Comparison of ENCODE assay signal across 19 mouse cellular contexts in the genomic region with DNA sequence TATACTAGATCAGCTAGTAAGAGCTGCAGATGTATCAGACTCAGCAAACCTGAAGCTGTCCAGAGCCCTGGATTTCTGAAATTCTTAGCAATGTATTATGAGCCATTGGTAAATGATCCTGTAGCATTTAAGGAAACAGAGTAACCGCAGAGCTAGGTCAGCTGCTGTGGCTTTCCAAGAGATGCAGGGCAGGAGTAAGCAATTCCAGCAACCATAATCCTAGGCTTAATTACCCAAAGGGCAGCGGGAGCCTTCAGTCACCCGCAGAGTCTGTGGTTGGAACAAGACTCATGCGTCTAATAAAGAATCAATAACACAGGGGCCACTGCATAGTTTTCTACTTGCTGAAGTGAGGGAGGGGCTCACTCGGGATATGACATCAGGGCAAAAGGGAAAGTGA.
DNase-seq lines count a peak whose midpoint lies in the region; ATAC-seq and TF ChIP-seq lines count a peak whose summit lies in the region.
"Had no signal": no experiment of that assay in that cellular context is flagged by ENCODE, and none has a peak within 500 bp of the region (broad histone marks: within the 10 kb centered on the region; RNA-seq: fewer than 3 reads in every experiment).

No protein-coding gene starts in this region.

- no peaks in the 10 kb centered on the region for H3K36me3 ChIP-seq in forebrain, embryonic 11.5 days (ENCODE audit: control insufficient read depth, insufficient read depth, low read length)
- H3K36me3 ChIP-seq in forebrain, embryonic 15.5 days = no peaks in the 10 kb centered on the region
- H3K36me3 ChIP-seq in limb, embryonic 10.5 days = no peaks in the 10 kb centered on the region
- no peaks in the 10 kb centered on the region for H3K36me3 ChIP-seq in myocyte (ENCODE audit: control insufficient read depth, insufficient read depth)
- H3K36me3 ChIP-seq: heart, embryonic 15.5 days; liver, embryonic 12.5 days; midbrain, embryonic 12.5 days had no signal

- no peaks in the 10 kb centered on the region for H3K79me2 ChIP-seq in myocyte (ENCODE audit: control insufficient read depth, insufficient read depth)

- no peak for TF ChIP-seq CTCF in brain, embryonic 14.5 days (IDR thresholded peaks at IDR 0.05; ENCODE audit: borderline replicate concordance, extremely low read depth, insufficient read depth, insufficient read length)

- TF ChIP-seq POLR2A in brain, embryonic 14.5 days (IDR thresholded peaks at IDR 0.05; ENCODE audit: borderline replicate concordance, extremely low read depth, insufficient read depth, insufficient read length, poor library complexity, severe bottlenecking) = no peak
- TF ChIP-seq POLR2A in myocyte (IDR thresholded peaks at IDR 0.05; ENCODE audit: insufficient read length, low read depth) = no peak

- no peak overlapping the region for H3K9ac ChIP-seq in forebrain, embryonic 11.5 days (ENCODE audit: low read length)
- H3K9ac ChIP-seq in forebrain, embryonic 15.5 days (replicated peaks) = no peak overlapping the region
- H3K9ac ChIP-seq: heart, embryonic 15.5 days; liver, embryonic 12.5 days; lung, embryonic 14.5 days; midbrain, embryonic 12.5 days had no signal

- no peaks in the 10 kb centered on the region for H3K9me3 ChIP-seq in forebrain, embryonic 11.5 days (ENCODE audit: control insufficient read depth, low read length)
- no peaks in the 10 kb centered on the region for H3K9me3 ChIP-seq in forebrain, embryonic 15.5 days
- H3K9me3 ChIP-seq in limb, embryonic 10.5 days (replicated peaks) = no peaks in the 10 kb centered on the region
- H3K9me3 ChIP-seq: heart, embryonic 15.5 days; liver, embryonic 12.5 days; midbrain, embryonic 12.5 days had no signal

- H3K4me3 ChIP-seq in forebrain, embryonic 11.5 days (ENCODE audit: low read depth, low read length) = no peak overlapping the region
- no peak overlapping the region for H3K4me3 ChIP-seq in forebrain, embryonic 15.5 days
- no peak overlapping the region for H3K4me3 ChIP-seq in limb, embryonic 10.5 days
- H3K4me3 ChIP-seq in myocyte = no peak overlapping the region
- H3K4me3 ChIP-seq: heart, embryonic 15.5 days; liver, embryonic 12.5 days; midbrain, embryonic 12.5 days had no signal

- no peak overlapping the region for H3ac ChIP-seq in myocyte (ENCODE audit: control insufficient read depth, insufficient read length)

- WGBS in forebrain, embryonic 11.5 days = 29% methylated on average over 5 of the region's 5 CpGs
- 15% methylated on average over 5 of the region's 5 CpGs for WGBS in forebrain, embryonic 15.5 days
- 38% methylated on average over 5 of the region's 5 CpGs for WGBS in limb, embryonic 10.5 days

- no peak overlapping the region for H3K27ac ChIP-seq in forebrain, embryonic 11.5 days (ENCODE audit: low read depth, low read length)
- H3K27ac ChIP-seq in forebrain, embryonic 15.5 days (replicated peaks) = no peak overlapping the region
- H3K27ac ChIP-seq in limb, embryonic 10.5 days = 0 out of 2 replicates have a peak overlapping the region, but pooled peaks have one; percentile 25
- H3K27ac ChIP-seq: heart, embryonic 15.5 days; liver, embryonic 12.5 days; midbrain, embryonic 12.5 days had no signal

- H3K4me1 ChIP-seq in forebrain, embryonic 11.5 days (replicated peaks; ENCODE audit: control insufficient read depth, insufficient read depth, low read length) = 0 out of 2 replicates have a peak, but pooled peaks cover 2% of the 10 kb centered on the region
- H3K4me1 ChIP-seq in forebrain, embryonic 15.5 days = no peaks in the 10 kb centered on the region
- peaks cover 20% of the 10 kb centered on the region for H3K4me1 ChIP-seq in limb, embryonic 10.5 days
- H3K4me1 ChIP-seq: heart, embryonic 15.5 days; liver, embryonic 12.5 days had no signal

- DNase-seq in forebrain, embryonic 11.5 days (ENCODE audit: low spot score) = no peak
- peak; percentile 24 for DNase-seq in brain, embryonic 14.5 days (ENCODE audit: low read depth)
- DNase-seq in limb, embryonic 10.5 days (ENCODE audit: low spot score) = no peak
- DNase-seq in lung, postnatal 25 days (ENCODE audit: low spot score) = no peak
- no peak for DNase-seq in thymus, postnatal 36 days
- DNase-seq: cerebellum, adult 9-10 months; gastrocnemius, postnatal 36 days; kidney, adult 9 months; kidney, postnatal 4 days; lung, embryonic 14.5 days; lung, postnatal 4 days; right cerebral cortex, postnatal 14 days had no signal

- H3K4me2 ChIP-seq in forebrain, embryonic 11.5 days (ENCODE audit: low read depth, low read length, severe bottlenecking) = no peak overlapping the region
- no peak overlapping the region for H3K4me2 ChIP-seq in forebrain, embryonic 15.5 days (replicated peaks)
- peak overlapping the region; percentile 38 for H3K4me2 ChIP-seq in myocyte (ENCODE audit: low read depth)
- H3K4me2 ChIP-seq: heart, embryonic 15.5 days; liver, embryonic 12.5 days; lung, embryonic 14.5 days; midbrain, embryonic 12.5 days had no signal

- H3K27me3 ChIP-seq in forebrain, embryonic 11.5 days (ENCODE audit: control insufficient read depth, insufficient read depth, low read length) = no peaks in the 10 kb centered on the region
- no peaks in the 10 kb centered on the region for H3K27me3 ChIP-seq in forebrain, embryonic 15.5 days
- H3K27me3 ChIP-seq in limb, embryonic 10.5 days (ENCODE audit: low read depth, poor library complexity, severe bottlenecking) = no peaks in the 10 kb centered on the region
- H3K27me3 ChIP-seq in myocyte (ENCODE audit: control insufficient read depth, insufficient read depth, insufficient read length) = no peaks in the 10 kb centered on the region
- H3K27me3 ChIP-seq: CH12.LX; heart, embryonic 15.5 days; liver, embryonic 12.5 days; midbrain, embryonic 12.5 days had no signal

- 0 out of 2 replicates have a peak, but pooled peaks have one; percentile 55 for ATAC-seq in forebrain, embryonic 11.5 days (replicated peaks; ENCODE audit: low FRiP score)
- no peak for ATAC-seq in forebrain, embryonic 15.5 days (replicated peaks)
- ATAC-seq: forebrain, embryonic 16.5 days; liver, embryonic 12.5 days had no signal

TF ChIP-seq in myocyte, 11 proteins besides CTCF, POLR2A, EP300 and RAD21:
- TF ChIP-seq MYOG (IDR thresholded peaks at IDR 0.05; ENCODE audit: control insufficient read depth in 1 of 3, insufficient read depth in 1 of 3, insufficient read length in 2 of 3, low read depth in 2 of 3) (peak in 1 of 3 experiments; percentile 20), POLR2AphosphoS2 (IDR thresholded peaks at IDR 0.05; ENCODE audit: insufficient read length, low read depth) (no peak), MYOD1 (IDR thresholded peaks at IDR 0.05; ENCODE audit: control insufficient read depth in 1 of 3, insufficient read length in 2 of 3, low read depth in 2 of 3) (peak in 2 of 3 experiments; percentile 31 to 56)
